Mouse (Mus musculus): ENCODE data around the gene Srgap3.

GRCm38 (mm10) chr6:112990119-112990518 is 43.1 kb upstream of the Srgap3 start:
- TF ChIP-seq CTCF (IDR thresholded peaks at IDR 0.05; ENCODE audit: low read depth) (no peak), EP300 (IDR thresholded peaks at IDR 0.05; ENCODE audit: low read depth) (no peak)
